Mouse (Mus musculus): ENCODE measurements around the gene C1rl.
"Not testable (repeated sequence)": the region's sequence is repeated elsewhere in the genome, so short reads cannot be mapped to it uniquely, and the experiment has no call there.

The C1rl gene

GRCm38 (mm10) chr6:124508292-124508691 is 15.4 kb downstream of the C1rl start:
- peak; percentile 75 to 78 for DNase-seq

- not testable (repeated sequence) for DNase-seq
Measured at GRCm38 (mm10) chr6:124509192-124509591, 16.3 kb downstream of the C1rl start.

GRCm38 (mm10) chr6:124511936-124512335 is 19.0 kb downstream of the C1rl start:
- DNase-seq = no peak

GRCm38 (mm10) chr6:124512355-124512836 is 19.5 kb downstream of the C1rl start, which contains the start of gene C1ra:
TSS of gene C1ra (plus strand) at chr6:124512405.
- DNase-seq = peak; percentile 50 to 75

GRCm38 (mm10) chr6:124517733-124518132 is 24.8 kb downstream of the C1rl start:
- not testable (repeated sequence) for DNase-seq

- not testable (repeated sequence) for DNase-seq
Measured at GRCm38 (mm10) chr6:124522082-124522481, 29.2 kb downstream of the C1rl start.

GRCm38 (mm10) chr6:124527881-124528280 is 35.0 kb downstream of the C1rl start:
- DNase-seq = no peak

- no peak for DNase-seq
Measured at GRCm38 (mm10) chr6:124531077-124531476, 38.2 kb downstream of the C1rl start.

- not testable (repeated sequence) for DNase-seq
Measured at GRCm38 (mm10) chr6:124536125-124536829, 43.4 kb downstream of the C1rl start.

- DNase-seq = not testable (repeated sequence)
Measured at GRCm38 (mm10) chr6:124541176-124541575, 48.3 kb downstream of the C1rl start.

- DNase-seq = peak; percentile 51 to 58
Measured at GRCm38 (mm10) chr6:124542284-124542683, 49.4 kb downstream of the C1rl start, which contains the start of gene C1s1. TSS of gene C1s1 (minus strand) at chr6:124542359.

GRCm38 (mm10) chr6:124544466-124544865 is 51.6 kb downstream of the C1rl start:
- DNase-seq = peak in 1 of 2 experiments; percentile 13

- DNase-seq = no peak
Measured at GRCm38 (mm10) chr6:124545425-124545824, 52.5 kb downstream of the C1rl start.

- not testable (repeated sequence) for DNase-seq
Measured at GRCm38 (mm10) chr6:124547979-124548378, 55.1 kb downstream of the C1rl start.

GRCm38 (mm10) chr6:124549023-124549550 is 56.2 kb downstream of the C1rl start:
- no peak for DNase-seq

- no peak for DNase-seq
Measured at GRCm38 (mm10) chr6:124552766-124553165, 59.9 kb downstream of the C1rl start.

- not testable (repeated sequence) for DNase-seq
Measured at GRCm38 (mm10) chr6:124555956-124556355, 63.0 kb downstream of the C1rl start.

All from cerebellum, adult 18-20 months (tissue).